Mouse (Mus musculus): ENCODE data around the gene Srgn. TPM values are rescaled to one million over a fixed set of nuclear protein-coding genes. Genes with fewer than 3 reads are reported as not detected.

Gene Srgn
- total RNA-seq, 2 experiments from 2014 or later = 8.2 to 9.1 TPM

DNA sequence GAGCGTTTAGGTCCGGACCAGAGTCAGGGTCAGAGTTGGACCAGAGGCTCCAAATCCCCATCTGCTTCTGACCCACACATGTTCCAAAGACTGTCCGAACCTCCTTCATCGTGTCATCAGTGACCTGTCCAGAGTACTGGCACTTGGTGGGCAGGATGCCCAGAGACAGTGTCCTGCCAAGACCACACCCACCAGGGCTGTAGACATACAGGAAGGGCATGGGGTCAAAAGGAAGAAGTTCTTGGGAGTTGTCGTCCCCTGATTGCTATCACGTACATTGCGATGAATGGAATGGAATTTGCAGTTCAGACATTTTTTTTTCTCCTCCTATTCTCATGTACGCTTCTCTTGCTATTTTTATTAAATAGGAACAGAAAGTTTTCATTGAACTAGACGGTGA, 2.9 kb upstream of the Srgn start:
- intact Hi-C loops (cut with DNase I) = no loop called here

DNA sequence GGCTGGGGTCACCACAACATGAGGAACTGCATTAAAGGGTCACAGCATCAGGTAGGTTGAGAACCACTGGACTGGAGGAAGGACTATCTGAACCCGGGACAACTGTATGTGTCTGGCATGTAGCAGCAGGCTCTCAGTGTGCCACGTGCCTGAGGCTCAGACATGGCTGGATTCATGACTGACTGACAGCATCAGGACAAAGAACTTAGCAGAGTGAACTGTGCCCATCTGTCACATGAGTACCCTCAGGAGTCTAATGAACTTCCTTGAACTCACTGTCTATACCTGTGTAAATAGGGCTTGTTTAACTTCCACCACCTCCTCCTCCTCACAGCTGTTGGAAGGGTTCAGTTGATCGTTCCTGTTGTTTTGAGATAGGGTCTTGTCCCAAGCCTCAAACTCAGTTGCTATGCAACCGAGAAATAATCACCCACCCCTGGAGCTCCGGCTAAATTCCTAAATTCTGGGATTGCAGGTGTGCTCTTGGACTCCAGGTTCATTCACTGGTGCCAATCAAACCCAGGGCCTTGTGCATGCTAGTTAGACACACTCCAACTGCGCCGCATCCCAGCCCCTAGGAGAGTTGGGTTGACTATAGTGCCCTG, 4.8 kb downstream of the Srgn start:
- intact Hi-C loops (cut with DNase I) = no loop called here
- no peak for DNase-seq (ENCODE audit: low spot score in 2 of 2)

More for the DNA sequence above, 2.9 kb upstream of the Srgn start:
- DNase-seq (ENCODE audit: low spot score in 2 of 2) = no peak

DNA sequence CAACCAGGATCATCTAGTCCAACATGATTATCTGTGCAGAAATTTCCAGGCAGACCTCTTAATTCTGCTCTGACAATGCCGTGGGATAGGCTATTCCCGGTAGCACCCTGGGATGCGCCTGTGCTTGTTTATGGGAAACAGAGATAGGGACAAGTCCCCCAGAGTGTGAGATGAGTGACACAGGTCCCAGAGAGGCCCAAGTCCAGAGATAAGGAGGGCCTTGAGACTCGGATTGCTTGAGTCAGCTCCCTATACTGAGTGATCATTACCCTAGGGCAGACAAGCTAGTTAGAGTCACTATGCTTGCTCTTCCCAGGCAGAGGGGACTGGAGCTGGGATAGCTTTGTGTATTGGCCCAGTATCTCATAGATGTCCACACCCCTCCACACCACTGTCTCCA, 5.5 kb downstream of the Srgn start:
- intact Hi-C loops (cut with DNase I) = no loop called here
- no peak for DNase-seq (ENCODE audit: low spot score in 2 of 2)

DNA sequence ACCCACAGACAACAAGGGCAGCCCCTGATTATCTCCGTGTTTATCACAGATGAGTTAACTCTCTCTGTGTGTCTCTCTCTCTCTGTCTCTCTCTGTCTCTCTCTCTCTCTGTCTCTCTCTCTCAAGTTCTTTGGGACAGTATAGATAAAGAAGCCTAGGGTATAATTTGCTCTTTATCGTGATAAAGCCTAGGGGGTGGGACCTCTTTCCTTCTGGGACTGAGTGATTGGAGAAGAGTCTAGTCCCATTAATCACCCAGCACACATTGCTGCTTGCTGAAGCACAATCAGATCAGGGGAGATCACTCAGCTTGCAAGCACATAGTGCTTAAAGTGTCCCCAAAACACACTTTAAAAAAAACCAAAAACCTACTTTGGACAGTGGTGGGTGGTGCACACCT, 6.3 kb downstream of the Srgn start:
- no peak for DNase-seq (ENCODE audit: low spot score in 2 of 2)
- intact Hi-C loops (cut with DNase I) = no loop called here

DNA sequence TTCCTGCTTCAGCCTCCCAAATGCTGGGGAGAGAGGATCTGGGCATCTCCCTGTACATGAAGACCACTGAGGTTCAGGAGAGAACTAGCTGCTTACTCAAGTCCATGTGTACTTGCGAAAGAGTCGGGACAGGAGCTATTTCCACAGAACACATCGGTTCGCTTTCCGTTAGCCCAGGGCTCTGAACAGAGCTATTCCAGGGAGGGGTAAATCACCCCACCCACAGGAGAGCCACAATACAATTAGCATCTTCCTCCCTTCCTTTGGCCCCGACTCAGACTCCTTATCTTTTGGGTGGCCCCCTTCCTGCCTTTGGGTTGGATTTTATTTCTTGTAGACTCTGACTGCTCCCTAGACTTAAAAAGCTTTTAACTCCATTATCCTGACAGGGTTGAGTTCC, 9.7 kb downstream of the Srgn start:
- no peak for DNase-seq (ENCODE audit: low spot score in 2 of 2)
- intact Hi-C loops (cut with DNase I) = no loop called here

DNA sequence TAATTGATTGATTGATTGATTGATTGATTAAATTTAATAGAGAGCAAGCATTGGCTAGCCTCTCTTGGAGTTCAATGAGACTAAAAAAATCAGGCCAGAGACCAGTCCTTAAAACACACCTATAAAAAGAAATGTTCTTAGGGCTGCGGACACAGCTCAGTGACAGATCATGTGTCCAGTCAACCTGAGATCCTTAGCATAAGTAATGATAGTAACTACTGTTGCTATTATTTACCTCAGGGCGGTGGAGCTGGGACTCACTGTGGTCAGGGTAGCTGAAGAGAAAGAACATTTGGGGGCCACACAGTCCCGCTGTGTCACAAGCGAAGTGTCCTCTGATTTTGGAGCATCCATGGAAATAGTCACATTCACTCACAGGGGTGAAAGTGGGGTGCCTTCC, 14.4 kb downstream of the Srgn start:
- DNase-seq (ENCODE audit: low spot score in 2 of 2) = no peak

DNA sequence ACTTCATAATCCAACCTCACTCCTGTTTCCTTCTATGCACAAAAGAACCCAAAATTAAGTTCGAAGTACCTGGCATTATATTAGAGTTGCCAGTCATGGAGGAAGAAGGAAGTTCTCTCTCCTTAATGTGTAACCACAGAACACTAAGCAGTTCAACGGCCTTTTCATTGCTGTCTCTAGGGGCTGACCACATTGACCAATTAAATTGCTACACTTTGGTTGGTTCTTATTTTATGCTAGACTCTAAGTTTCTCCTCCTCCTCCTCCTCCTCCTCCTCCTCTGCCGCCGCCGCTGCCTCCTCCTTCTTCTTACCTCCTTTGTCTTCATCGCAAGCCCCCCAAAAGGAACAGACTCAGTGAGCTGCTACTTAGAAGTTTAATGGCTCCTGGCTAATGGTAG, 15.7 kb downstream of the Srgn start:
- intact Hi-C loops (cut with DNase I) = no loop called here
- DNase-seq (ENCODE audit: low spot score in 2 of 2) = no peak

More for the DNA sequence above, 14.4 kb downstream of the Srgn start:
- intact Hi-C loops (cut with DNase I) = no loop called here

DNA sequence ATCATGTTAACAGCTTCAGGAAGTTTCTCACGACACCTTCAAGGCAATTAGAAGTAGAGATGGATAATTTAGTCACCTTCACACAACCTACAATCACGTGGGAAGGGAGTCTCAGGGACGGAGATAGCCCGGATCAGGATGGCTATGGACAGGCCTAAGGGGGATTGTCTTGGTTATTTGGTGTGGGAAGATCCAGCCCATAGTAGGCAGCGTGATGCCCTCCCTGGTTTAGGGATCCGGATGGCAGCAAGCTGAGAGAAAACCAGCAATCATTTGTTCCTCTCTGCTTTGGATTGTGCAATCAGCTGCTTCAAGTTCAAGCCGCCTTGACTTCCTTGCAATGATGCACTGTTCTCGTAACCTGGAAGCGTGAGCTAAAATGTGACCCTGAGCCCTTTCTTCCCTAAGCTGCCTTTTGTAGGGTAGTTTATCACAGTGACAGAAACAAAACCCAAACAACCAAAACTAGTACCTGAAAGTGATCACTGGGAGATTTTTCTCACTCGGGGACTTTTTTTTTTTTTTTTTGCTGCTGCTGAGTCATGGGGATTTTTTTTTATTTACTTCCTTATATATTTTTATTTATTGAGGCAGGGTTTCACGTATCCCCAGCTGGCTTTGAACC, 18.1 kb downstream of the Srgn start:
- no peak for DNase-seq (ENCODE audit: low spot score in 2 of 2)
- intact Hi-C loops (cut with DNase I) = no loop called here

DNA sequence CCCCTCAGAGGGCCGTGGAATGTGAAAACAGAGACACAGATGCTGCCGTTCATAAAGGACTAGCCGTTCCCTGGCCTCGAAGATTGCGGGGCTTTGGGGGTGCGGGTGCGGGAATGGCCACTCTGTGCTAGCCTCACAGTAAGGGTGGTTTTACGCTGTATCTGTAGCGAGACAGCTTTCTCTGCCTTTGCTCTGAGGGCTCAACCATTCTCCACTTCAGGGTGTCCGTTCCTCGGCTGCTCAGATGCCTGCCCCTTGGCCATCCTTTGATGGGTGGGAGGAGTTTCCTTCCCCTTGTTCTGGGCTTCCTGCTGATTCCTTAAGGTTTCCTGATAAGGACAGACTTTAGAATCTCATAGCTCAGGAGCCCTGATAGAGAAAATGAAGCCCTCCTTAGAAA, 18.8 kb downstream of the Srgn start:
- intact Hi-C loops (cut with DNase I) = no loop called here
- no peak for DNase-seq (ENCODE audit: low spot score in 2 of 2)

DNA sequence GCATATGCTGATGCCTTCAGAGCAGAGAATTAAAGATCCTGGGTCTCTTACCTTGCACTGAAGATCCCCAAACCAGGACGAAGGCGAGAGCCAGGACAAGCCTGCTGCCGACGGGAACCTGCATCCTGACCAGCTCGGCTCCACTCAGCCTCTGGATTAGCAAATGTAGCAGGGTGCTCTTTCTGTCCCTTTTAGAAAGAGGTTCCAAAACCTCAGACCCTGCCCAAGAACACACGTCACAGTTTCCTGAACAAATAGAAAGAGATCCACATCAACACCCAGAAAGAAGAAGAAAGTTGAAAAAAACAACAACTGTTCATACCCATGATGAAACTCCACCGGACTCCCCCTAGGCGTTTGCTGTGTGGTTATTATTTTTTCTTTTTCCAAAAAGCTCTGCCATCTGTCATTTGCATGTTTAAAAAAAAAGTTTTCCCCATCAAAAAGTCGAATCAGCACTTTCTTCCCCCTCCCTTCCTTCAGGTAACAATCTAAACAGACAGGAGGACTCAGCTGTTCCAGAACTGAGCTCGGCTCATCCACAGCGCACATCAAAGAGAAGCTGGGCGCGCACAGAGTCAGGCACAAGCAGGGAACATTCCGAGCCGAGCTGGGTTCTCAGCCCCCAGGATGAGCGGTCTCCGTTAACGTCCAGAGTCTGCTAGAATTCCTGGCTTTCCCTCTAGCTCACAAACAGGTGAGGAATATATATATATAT, 19.5 kb downstream of the Srgn start:
- intact Hi-C loops (cut with DNase I) = no loop called here
- peak in 1 of 2 experiments; percentile 14 for DNase-seq (ENCODE audit: low spot score in 2 of 2)

DNA sequence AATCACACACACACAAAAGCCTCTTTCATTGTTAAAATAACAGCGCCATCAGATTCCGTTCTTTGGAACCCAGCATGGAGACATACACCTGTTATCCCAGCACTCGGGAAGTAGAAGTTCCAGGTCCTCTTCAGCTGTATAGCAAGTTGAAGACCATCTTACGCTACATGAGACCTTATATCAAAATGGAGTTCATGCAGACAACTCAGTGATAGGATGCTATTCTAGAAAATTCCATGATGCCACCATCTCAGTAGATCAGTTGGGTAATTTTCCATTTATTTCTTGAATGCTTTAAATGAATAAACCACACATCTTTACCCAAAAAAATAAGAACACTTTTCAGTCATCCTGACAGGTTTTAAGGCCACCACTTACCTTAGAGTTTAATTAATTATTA, 20.2 kb downstream of the Srgn start:
- intact Hi-C loops (cut with DNase I) = no loop called here
- DNase-seq (ENCODE audit: low spot score in 2 of 2) = no peak

DNA sequence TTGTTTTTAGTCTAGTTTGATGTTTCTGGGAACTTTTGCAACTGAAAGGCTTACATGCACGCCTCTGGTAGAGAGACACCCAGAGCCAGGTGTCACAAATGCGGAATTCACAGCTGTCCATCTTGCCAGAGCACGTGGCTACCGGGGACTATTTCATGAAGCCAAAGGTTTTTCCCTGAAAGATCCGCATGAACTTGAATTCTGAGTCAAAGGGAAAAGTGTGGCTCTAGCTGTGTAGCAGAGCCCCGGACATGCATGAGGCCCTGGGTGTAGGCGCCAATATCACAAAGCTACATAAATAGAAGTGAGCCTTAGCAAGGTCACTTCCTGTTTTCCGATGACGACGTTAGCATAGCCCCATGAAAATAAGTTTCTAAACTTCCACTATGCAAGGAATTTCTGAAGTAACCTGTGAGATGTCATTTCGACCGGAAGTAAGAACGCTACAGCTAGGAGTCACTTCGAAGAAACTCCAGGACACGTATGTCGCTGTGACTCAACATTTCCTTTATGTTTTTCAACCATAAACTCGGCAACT, 21.2 kb downstream of the Srgn start:
- intact Hi-C loops (cut with DNase I) = no loop called here
- no peak for DNase-seq (ENCODE audit: low spot score in 2 of 2)

DNA sequence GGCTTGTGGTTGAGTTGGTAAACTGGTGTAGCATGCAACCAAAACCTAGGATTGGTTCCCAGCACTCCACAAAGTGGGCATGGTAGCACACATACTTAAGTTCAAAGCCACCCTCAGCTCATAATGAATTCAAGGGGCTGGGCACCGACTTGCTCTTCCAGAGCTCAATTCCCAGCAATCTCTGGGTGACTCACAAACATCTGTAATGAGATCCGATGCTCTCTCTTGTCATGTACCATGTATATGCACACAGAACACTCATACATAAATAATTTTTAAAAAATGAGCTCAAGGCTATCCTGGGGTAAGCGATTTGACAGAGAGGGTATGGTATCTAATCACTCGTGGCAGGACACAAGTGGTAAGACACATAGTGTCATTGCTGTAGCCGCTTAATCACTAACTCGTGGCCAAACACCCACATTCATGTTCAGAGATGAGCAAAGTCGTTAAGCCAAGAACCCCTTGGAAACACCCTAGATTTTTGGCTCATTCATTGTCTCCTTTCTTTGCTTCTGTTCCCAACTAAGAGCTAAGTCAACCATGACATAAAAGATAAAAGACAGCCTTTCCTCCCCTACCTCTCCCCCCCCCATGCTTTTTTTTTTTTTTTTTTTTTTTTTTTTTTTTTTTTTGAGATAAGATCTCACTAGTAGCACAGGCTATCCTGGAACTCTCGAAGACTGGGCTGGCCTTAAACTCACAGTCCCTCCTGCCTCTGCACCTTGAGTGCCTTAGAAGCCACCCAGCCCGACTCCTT, 21.8 kb downstream of the Srgn start:
- no peak for DNase-seq (ENCODE audit: low spot score in 2 of 2)
- intact Hi-C loops (cut with DNase I) = no loop called here

DNA sequence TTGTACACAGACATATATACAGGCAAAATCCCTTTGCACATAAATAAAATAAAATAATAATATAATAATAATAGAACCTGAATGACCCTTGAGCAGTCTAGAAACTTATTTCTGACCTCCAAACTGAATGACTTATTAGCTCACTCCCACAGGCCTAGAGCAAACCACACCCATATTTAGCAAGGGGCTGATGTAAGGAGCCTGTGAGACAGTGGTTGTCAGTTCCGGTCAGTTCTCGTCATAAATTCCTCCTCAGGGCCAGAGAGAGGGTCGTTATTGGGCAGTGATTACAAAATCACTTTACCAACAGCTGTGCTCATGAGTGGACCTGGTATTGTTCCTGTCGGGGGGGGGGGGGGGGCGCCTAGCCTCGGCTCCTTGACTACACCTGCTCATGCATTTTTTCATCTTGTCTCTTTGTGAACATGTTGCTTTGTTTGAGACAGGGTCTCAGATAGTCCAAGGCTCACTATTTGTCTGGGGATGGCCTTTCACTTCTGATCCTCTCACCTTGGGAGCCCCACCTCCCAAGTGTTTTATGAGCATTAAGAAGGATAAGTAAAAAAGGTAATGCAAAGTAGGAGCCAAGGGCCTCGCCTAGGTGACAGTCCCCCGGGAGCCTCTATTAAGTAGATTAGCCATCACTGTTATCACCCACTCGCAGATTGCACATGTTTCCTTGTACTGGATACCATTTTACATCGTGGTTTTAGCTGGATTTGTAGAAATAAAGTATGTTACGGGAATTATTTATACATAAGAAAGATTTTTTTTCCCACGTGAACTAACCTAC, 23.2 kb downstream of the Srgn start:
- intact Hi-C loops (cut with DNase I) = no loop called here
- DNase-seq (ENCODE audit: low spot score in 2 of 2) = no peak

DNA sequence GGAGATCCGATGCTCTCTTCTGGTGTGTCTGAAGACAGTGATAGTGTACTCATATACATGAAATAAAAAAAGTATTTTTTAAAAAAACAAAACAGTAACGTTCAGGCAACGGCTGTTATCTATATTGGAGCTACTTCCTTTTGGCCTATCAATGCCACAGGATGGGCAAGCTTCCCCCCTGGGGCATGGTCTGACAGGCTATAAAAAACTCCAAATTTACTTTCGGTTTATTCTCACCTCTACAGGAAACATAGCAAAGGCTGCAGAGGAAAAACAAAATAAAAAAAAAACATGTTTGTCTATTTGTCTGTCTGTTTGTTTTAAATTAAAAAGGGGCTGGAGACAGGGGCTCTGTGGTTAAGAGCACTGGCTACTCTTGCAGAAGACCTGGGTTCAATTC, 23.9 kb downstream of the Srgn start:
- intact Hi-C loops (cut with DNase I) = no loop called here
- DNase-seq (ENCODE audit: low spot score in 2 of 2) = no peak

DNA sequence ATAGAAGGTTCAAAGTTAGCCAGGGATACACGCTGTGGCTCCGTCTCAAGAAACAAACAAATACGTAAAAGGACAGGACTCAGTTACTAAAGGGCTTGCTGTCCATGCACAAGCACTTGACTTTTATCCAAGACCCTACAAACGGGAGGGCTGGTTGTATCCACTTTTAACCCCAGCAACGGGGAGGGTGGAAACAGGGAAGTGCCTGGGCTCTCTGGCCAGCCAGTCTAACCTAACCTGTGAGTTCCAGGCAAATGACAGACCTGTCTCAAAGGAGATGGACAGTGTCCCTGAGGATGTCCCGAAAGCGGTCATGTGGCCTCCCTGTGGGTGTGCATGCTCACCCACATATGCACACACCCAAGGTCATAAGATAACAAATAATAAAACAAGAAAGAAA, 25.3 kb downstream of the Srgn start:
- DNase-seq (ENCODE audit: low spot score in 2 of 2) = no peak
- intact Hi-C loops (cut with DNase I) = no loop called here

DNA sequence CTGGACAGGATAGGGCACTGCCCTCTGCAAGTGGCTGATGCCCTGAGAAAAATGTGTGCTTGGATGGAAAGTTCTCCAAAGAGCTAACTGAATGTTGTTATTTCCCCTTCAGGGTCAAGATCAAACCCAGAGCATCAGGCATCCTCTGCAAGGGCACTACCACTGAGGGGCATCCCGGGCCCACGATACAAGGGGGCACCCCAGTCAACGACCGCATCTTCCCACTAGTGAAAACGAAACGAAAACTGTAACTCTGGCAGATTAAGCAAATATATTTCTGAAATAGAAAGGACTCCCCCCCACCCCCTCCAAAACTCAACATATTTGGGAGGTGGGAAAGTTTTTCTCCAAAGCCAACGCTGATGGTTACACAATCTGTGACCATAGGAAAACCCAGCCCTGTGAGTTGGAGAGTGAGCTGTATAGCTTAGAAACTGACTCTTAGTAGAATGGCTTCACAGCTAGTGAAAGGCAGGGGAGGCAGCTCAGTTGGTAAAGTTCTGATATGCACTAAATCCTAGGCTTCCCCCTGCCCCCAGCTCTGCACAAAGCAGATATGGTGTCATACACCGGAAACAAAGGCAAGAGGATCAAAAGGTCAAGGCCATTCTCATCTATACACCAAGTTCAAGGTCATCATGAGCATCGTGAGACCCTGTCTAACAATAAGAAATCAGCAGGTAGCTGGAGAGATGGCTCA, 26.2 kb downstream of the Srgn start:
- DNase-seq (ENCODE audit: low spot score in 2 of 2) = no peak

DNA sequence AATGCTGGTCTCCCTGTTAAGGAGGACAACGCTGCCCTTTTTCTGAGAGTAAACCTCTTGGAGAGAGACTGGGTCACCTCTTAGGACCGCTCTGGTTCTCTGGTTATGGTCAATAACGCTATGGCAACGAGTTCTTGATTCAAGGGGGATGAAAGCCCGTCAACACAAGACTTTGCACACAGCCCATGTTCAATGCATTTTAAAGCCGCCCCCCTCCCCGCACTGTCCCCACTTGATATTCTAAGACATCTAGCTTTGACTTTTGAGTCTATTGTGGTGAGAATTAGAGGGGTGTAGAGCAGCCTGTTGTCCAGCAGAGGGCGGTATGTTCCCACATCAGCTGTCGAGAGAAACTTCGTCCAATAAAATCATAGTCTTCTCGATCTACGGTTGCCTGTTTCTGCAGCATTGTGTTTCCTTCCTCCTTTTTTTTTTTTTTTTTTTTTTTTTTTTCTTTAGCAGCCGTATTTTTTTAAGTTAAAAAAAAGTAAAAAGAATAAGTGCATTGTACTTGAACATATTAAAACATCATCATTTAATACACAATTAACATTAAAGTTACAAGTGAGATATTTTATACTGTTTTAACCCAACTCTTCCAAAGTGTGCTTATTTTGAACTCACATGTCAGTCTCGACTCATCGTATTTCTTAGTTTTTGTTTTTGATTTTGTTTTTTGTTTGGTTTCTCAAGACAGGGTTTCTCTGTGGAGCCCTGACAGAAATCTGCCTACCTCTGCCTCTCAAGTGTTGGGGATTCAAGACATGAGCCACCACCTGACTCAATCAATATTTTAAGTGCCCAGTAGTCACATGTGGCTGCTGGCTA, 26.9 kb downstream of the Srgn start:
- peak; percentile 52 to 68 for DNase-seq (ENCODE audit: low spot score in 2 of 2)
- intact Hi-C loops (cut with DNase I) = loop anchor here (1.0 kb wide), 1 partner anchor 49 kb away; no protein-coding TSS in a partner anchor

More for the DNA sequence above, 26.2 kb downstream of the Srgn start:
- intact Hi-C loops (cut with DNase I) = loop anchor here (1.0 kb wide), 1 partner anchor 48 kb away; no protein-coding TSS in a partner anchor

Measured in left cerebral cortex, postnatal 25 days (tissue).